Mouse (Mus musculus): ENCODE measurements around the gene Diexf. TPM values are rescaled to one million over a fixed set of nuclear protein-coding genes. Genes with fewer than 3 reads are reported as not detected.

The Diexf gene
- polyA plus RNA-seq, 1 experiment from 2014 or later: 8.5 TPM

- 89% methylated on average over 8 of the region's 8 CpGs for whole genome bisulfite sequencing
- peak; percentile 25; the same call in 1 of the 2 replicates for ATAC-seq (ENCODE audit: low FRiP score)
- peaks cover 7% of the 10 kb centered on the region; the same call in 1 of the 2 replicates for H3K36me3 ChIP-seq (ENCODE audit: control insufficient read depth, insufficient read depth, low read length)
- no peaks in the 10 kb centered on the region for H3K9me3 ChIP-seq (ENCODE audit: control insufficient read depth, low read length)
- DNase-seq (ENCODE audit: low spot score, missing footprints): peak; percentile 41
- H3K9ac ChIP-seq (ENCODE audit: low read length): peak overlapping the region; percentile 47
- peak overlapping the region; percentile 88 for H3K4me3 ChIP-seq (ENCODE audit: low read depth, low read length)
- H3K4me2 ChIP-seq: peak overlapping the region; percentile 48
- no peaks in the 10 kb centered on the region for H3K27me3 ChIP-seq (ENCODE audit: control insufficient read depth, insufficient read depth, low read length)
- H3K27ac ChIP-seq (ENCODE audit: low read depth, low read length): no peak overlapping the region
- H3K4me1 ChIP-seq (ENCODE audit: control insufficient read depth, insufficient read depth, low read length): peaks cover 8% of the 10 kb centered on the region; the same call in 1 of the 2 replicates
These were observed 767 bp upstream of the Diexf start for GRCm38 (mm10) chr1:193130839-193131238.

DNA sequence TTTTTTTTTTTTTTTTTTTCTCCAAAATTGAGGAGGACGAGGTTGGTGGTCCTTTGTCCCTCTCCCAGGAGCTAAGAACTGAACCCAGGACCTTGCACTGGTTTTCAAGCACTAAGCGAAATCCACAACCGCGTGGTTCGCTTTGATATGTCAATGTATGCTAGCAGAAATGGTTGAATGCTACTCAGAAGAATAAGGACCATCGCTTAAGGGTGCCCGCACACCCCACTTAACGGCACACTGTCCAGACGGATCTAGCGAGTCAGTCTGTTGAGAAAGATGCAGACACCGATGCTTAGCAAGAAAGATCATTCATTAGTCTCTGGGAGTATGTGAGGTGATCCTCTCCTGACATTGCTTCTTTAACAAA, 369 bp upstream of the Diexf start:
- ATAC-seq (ENCODE audit: low FRiP score): peak; percentile 61

GRCm38 (mm10) chr1:193129321-193129720, 751 bp downstream of the Diexf start:
- peaks cover 8% of the 10 kb centered on the region; the same call in 1 of the 2 replicates for H3K4me1 ChIP-seq (ENCODE audit: control insufficient read depth, insufficient read depth, low read length)
- H3K4me3 ChIP-seq (ENCODE audit: low read depth, low read length): peak overlapping the region; percentile 88
- H3K9ac ChIP-seq (ENCODE audit: low read length): peak overlapping the region; percentile 78
- H3K36me3 ChIP-seq (ENCODE audit: control insufficient read depth, insufficient read depth, low read length): peaks cover 7% of the 10 kb centered on the region; the same call in 1 of the 2 replicates
- no peak for ATAC-seq (ENCODE audit: low FRiP score)
- H3K9me3 ChIP-seq (ENCODE audit: control insufficient read depth, low read length): no peaks in the 10 kb centered on the region
- H3K4me2 ChIP-seq: peak overlapping the region; percentile 50
- no peaks in the 10 kb centered on the region for H3K27me3 ChIP-seq (ENCODE audit: control insufficient read depth, insufficient read depth, low read length)
- DNase-seq (ENCODE audit: low spot score, missing footprints): peak; percentile 66
- WGBS: 28% methylated on average over 5 of the region's 5 CpGs
- H3K27ac ChIP-seq (ENCODE audit: low read depth, low read length): no peak overlapping the region

More for the DNA sequence above, 369 bp upstream of the Diexf start:
- no peak overlapping the region for H3K27ac ChIP-seq (ENCODE audit: low read depth, low read length)
- DNase-seq (ENCODE audit: low spot score, missing footprints): no peak
- H3K4me2 ChIP-seq: peak overlapping the region; percentile 48
- H3K9ac ChIP-seq (ENCODE audit: low read length): peak overlapping the region; percentile 47
- H3K4me3 ChIP-seq (ENCODE audit: low read depth, low read length): peak overlapping the region; percentile 88
- 26% methylated on average over 11 of the region's 11 CpGs for WGBS
- H3K9me3 ChIP-seq (ENCODE audit: control insufficient read depth, low read length): no peaks in the 10 kb centered on the region
- peaks cover 7% of the 10 kb centered on the region; the same call in 1 of the 2 replicates for H3K36me3 ChIP-seq (ENCODE audit: control insufficient read depth, insufficient read depth, low read length)
- peaks cover 8% of the 10 kb centered on the region; the same call in 1 of the 2 replicates for H3K4me1 ChIP-seq (ENCODE audit: control insufficient read depth, insufficient read depth, low read length)
- no peaks in the 10 kb centered on the region for H3K27me3 ChIP-seq (ENCODE audit: control insufficient read depth, insufficient read depth, low read length)

DNA sequence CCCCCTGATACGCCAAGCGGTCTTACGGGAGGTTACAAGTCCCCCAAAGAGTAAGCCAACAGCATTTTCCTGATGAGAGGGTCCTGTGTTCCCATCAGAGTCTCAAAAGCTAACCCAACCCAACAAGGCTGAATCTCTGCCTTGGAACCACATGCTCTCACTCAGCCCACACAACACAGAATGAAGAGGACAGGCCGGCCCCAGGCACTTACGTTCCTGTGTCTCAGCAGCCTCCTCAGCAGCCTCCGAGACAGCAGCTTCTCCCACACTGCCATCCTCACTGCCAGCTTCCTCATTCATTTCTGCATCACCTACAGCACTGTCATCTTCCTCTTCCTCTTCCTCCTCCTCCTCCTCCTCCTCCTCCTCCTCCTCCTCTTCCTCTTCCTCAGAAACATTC, 2.0 kb downstream of the Diexf start:
- Histone ChIP-seq H3K9me3 (ENCODE audit: control insufficient read depth, low read length) (no peaks in the 10 kb centered on the region), H3K27ac (ENCODE audit: low read depth, low read length) (no peak overlapping the region), H3K4me2 (no peak overlapping the region), H3K27me3 (ENCODE audit: control insufficient read depth, insufficient read depth, low read length) (no peaks in the 10 kb centered on the region), H3K36me3 (ENCODE audit: control insufficient read depth, insufficient read depth, low read length) (peaks cover 7% of the 10 kb centered on the region; the same call in 1 of the 2 replicates), H3K4me3 (ENCODE audit: low read depth, low read length) (no peak overlapping the region), H3K9ac (ENCODE audit: low read length) (no peak overlapping the region), H3K4me1 (ENCODE audit: control insufficient read depth, insufficient read depth, low read length) (peaks cover 8% of the 10 kb centered on the region; the same call in 1 of the 2 replicates)
- 94% methylated on average over 6 of the region's 6 CpGs for WGBS
- DNase-seq (ENCODE audit: low spot score, missing footprints) (peak; percentile 45), ATAC-seq (ENCODE audit: low FRiP score) (no peak)

DNA sequence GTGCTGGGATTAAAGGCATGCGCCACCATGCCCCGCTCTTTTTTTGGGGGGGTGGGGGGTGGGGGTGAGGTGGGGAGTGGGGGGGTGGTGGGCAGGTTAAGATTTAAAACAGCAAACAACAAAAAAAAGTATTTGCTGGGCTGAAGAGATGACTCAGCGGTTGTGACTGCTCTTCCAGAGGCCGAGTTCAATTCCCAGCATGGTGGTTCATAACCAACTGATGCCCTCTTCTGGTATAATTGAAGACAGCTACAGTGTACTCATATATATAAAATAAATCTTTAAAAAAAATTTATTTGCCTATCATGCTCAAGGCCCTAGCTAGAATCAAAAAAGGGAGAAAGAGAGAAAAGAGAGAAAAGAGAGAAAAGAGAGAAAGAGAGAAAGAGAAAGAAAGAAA, 4.2 kb downstream of the Diexf start:
- Histone ChIP-seq H3K4me1 (ENCODE audit: control insufficient read depth, insufficient read depth, low read length) (peaks cover 8% of the 10 kb centered on the region; the same call in 1 of the 2 replicates), H3K4me3 (ENCODE audit: low read depth, low read length) (no peak overlapping the region), H3K36me3 (ENCODE audit: control insufficient read depth, insufficient read depth, low read length) (peaks cover 17% of the 10 kb centered on the region), H3K27me3 (ENCODE audit: control insufficient read depth, insufficient read depth, low read length) (no peaks in the 10 kb centered on the region), H3K9ac (ENCODE audit: low read length) (no peak overlapping the region), H3K27ac (ENCODE audit: low read depth, low read length) (no peak overlapping the region), H3K4me2 (no peak overlapping the region), H3K9me3 (ENCODE audit: control insufficient read depth, low read length) (no peaks in the 10 kb centered on the region)
- no peak for ATAC-seq (ENCODE audit: low FRiP score)
- no peak for DNase-seq (ENCODE audit: low spot score, missing footprints)
- WGBS: 85% methylated on average over 4 of the region's 4 CpGs

DNA sequence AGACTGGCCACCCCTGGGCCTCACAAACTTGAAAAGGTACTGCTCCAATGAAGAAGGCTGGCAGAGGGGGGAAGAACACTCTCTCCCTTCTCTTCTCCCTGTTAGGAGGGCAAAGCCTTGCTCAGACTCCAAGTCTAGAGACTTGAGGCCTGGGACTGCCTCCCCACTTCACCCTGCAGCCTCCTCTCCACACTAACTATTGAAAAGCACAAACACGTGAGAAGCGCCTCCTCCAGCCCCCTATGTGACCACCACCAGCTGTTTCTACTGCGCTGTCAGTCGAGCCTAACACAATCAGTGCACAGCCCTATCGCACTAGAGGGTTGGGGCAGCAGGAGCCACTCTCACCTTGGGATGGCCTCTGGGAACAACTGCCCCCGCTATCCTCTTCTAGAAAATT, 6.8 kb downstream of the Diexf start:
- H3K27me3 ChIP-seq (ENCODE audit: control insufficient read depth, insufficient read depth, low read length): no peaks in the 10 kb centered on the region
- DNase-seq (ENCODE audit: low spot score, missing footprints) (no peak), ATAC-seq (ENCODE audit: low FRiP score) (no peak)
- no peaks in the 10 kb centered on the region for H3K9me3 ChIP-seq (ENCODE audit: control insufficient read depth, low read length)
- no peak overlapping the region for H3K9ac ChIP-seq (ENCODE audit: low read length)
- WGBS: 93% methylated on average over 6 of the region's 6 CpGs
- no peaks in the 10 kb centered on the region for H3K4me1 ChIP-seq (ENCODE audit: control insufficient read depth, insufficient read depth, low read length)
- peaks cover 33% of the 10 kb centered on the region for H3K36me3 ChIP-seq (ENCODE audit: control insufficient read depth, insufficient read depth, low read length)
- no peak overlapping the region for H3K4me2 ChIP-seq
- no peak overlapping the region for H3K4me3 ChIP-seq (ENCODE audit: low read depth, low read length)
- no peak overlapping the region for H3K27ac ChIP-seq (ENCODE audit: low read depth, low read length)

DNA sequence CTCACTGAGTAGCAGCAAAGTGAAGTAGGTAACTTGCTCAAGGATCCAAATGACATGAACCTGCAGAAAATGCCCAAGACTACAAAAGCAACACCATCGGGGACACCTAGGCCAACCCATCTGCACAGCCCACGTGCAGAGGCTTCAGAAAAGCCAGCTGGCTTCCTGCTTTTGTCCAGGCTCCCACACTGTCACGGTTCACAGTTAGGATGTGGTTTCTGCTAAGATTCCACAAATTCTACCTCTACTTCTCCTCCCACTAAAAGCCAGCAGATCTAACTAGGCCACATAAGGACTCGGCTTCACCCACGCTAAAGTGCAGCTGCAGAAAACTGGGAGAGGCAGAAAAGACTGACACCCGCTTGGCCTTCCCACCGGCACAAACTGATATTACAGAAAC, 7.3 kb downstream of the Diexf start:
- Histone ChIP-seq H3K4me2 (no peak overlapping the region), H3K4me3 (ENCODE audit: low read depth, low read length) (no peak overlapping the region), H3K27me3 (ENCODE audit: control insufficient read depth, insufficient read depth, low read length) (no peaks in the 10 kb centered on the region), H3K27ac (ENCODE audit: low read depth, low read length) (no peak overlapping the region), H3K9me3 (ENCODE audit: control insufficient read depth, low read length) (no peaks in the 10 kb centered on the region), H3K36me3 (ENCODE audit: control insufficient read depth, insufficient read depth, low read length) (peaks cover 36% of the 10 kb centered on the region), H3K9ac (ENCODE audit: low read length) (no peak overlapping the region), H3K4me1 (ENCODE audit: control insufficient read depth, insufficient read depth, low read length) (no peaks in the 10 kb centered on the region)
- peak; percentile 4 for DNase-seq (ENCODE audit: low spot score, missing footprints)
- WGBS: 96% methylated on average over 7 of the region's 7 CpGs
- ATAC-seq (ENCODE audit: low FRiP score): no peak

DNA sequence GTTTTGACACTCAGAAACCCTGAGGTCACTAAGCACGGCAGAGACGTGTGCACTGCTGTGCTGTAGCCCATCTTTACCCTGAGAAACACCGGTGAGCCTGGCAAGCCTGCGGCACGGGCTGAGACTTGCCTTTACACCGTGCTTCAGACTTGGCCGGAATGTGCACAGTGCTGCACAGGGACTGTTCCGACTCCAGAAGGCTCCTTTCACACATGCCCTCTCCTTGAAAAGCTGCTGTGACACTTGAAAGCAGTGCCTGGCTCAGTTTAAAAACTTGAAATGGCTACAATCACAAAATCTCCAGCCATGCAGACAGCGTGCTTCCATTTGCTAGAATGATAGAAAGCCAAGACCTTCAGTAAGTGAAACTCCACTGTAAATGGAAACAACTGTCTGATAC, 18.0 kb downstream of the Diexf start:
- Histone ChIP-seq H3K4me1 (ENCODE audit: control insufficient read depth, insufficient read depth, low read length) (no peaks in the 10 kb centered on the region), H3K27me3 (ENCODE audit: control insufficient read depth, insufficient read depth, low read length) (no peaks in the 10 kb centered on the region), H3K27ac (ENCODE audit: low read depth, low read length) (no peak overlapping the region), H3K9me3 (ENCODE audit: control insufficient read depth, low read length) (no peaks in the 10 kb centered on the region), H3K9ac (ENCODE audit: low read length) (no peak overlapping the region), H3K4me2 (no peak overlapping the region), H3K4me3 (ENCODE audit: low read depth, low read length) (no peak overlapping the region), H3K36me3 (ENCODE audit: control insufficient read depth, insufficient read depth, low read length) (peaks cover 35% of the 10 kb centered on the region)
- no peak for ATAC-seq (ENCODE audit: low FRiP score)
- DNase-seq (ENCODE audit: low spot score, missing footprints): peak; percentile 2
- 96% methylated on average over 9 of the region's 9 CpGs for WGBS

DNA sequence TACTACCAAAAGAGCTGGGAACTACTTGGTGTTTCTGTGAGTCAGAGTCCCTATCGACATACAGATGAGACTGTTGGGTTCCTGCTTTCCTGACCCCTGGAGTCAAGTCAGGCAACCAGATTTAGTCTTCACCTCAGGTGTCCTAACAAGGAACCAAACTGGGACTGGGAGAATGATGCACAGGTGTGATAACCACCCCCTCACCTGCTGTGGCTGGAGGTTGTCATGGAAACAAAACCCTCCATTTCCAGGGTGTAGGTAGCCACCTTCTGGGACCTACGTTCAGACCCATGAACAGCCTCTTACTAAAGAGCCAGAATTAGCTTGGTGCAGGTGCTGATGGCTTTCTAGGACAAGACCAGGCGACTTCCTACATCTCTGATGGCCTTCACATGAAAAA, 27.1 kb downstream of the Diexf start:
- Histone ChIP-seq H3K9ac (ENCODE audit: low read length) (no peak overlapping the region), H3K27ac (ENCODE audit: low read depth, low read length) (no peak overlapping the region), H3K36me3 (ENCODE audit: control insufficient read depth, insufficient read depth, low read length) (0 out of 2 replicates have a peak, but pooled peaks cover 3% of the 10 kb centered on the region), H3K4me3 (ENCODE audit: low read depth, low read length) (no peak overlapping the region), H3K9me3 (ENCODE audit: control insufficient read depth, low read length) (no peaks in the 10 kb centered on the region), H3K4me1 (ENCODE audit: control insufficient read depth, insufficient read depth, low read length) (no peaks in the 10 kb centered on the region), H3K27me3 (ENCODE audit: control insufficient read depth, insufficient read depth, low read length) (no peaks in the 10 kb centered on the region), H3K4me2 (no peak overlapping the region)
- DNase-seq (ENCODE audit: low spot score, missing footprints) (no peak), ATAC-seq (ENCODE audit: low FRiP score) (no peak)
- WGBS: 82% methylated on average over 3 of the region's 3 CpGs

All from midbrain, embryonic 11.5 days (tissue).